Mouse (Mus musculus) activated CD4-positive, CD25-positive, alpha-beta regulatory T cell, adult 4 months (primary cell): ENCODE data around the gene Wdfy4. TPM values are rescaled to one million over a fixed set of nuclear protein-coding genes. Genes with fewer than 3 reads are reported as not detected.

Experiments
- ATAC-seq: one replicate; pipeline ENCODE4 v1.8.0; 2017
- polyA plus RNA-seq, 2 experiments: library from polyadenylated mRNA; unstranded; fragments of 100-300 nt; shearing (Covaris generic); gene quantifications; one replicate each; pipeline ENCODE4 v1.2.1; 2017

Wdfy4 gene
- polyA plus RNA-seq, 2 experiments from 2014 or later: 0.84 TPM; not detected in 1

DNA sequence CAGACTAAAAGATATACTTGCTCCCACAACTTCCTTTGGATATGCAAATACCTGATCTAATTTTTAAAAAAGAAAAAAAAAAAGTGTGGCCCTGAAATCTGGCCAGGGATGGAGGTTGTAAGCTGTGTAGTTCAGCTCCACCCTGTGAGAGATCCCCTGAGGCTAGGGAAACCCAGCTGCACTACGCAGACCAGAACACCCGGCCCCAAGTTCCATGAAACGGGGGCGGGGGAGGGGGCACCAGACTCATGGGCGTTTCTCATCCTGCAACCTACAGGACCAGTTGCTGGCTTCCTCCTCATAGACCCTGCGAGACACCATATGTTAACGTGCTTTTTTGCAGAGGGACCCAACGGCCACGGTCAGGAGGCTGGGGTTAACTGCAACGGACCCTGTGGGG lies 3.9 kb upstream of the Wdfy4 start:
- ATAC-seq: no peak

DNA sequence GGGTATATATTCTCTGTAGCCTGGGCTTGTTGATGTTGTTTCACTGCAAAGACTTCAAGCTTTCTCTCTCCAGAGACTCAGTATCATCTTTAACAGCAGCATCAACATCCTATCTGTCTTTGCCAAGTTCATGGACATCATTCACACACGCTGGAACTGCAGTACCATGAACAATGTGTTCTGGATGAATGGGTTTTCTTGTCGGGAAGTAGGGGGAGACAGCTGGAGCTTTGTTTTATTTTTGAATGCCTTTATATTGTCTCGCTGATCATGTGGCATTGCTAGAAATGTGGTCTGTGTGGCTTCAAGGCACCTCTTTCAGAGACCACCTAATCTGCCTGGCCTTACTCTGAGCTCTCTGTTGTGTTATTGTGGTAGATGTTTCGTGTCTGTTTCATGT lies 1.9 kb upstream of the Wdfy4 start:
- no peak for ATAC-seq

DNA sequence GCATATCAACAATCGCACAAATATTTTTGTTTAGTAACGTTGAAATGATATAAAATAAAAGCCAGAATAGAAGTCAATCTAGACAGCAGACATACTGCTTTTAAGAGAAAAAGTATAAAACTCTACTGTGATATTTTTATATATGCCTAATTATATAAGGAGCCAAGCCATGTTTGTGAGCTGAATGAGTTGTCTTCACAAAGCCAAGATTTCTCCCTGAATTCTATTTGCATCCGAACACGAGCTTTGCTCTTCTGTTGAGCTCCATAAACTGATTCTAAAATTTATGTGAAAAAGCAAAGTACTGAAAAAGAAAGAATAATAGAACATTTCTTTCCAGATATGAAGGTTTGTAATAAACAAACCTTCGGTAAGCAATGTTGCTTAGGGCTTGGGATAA lies 5.2 kb downstream of the Wdfy4 start:
- ATAC-seq: no peak

DNA sequence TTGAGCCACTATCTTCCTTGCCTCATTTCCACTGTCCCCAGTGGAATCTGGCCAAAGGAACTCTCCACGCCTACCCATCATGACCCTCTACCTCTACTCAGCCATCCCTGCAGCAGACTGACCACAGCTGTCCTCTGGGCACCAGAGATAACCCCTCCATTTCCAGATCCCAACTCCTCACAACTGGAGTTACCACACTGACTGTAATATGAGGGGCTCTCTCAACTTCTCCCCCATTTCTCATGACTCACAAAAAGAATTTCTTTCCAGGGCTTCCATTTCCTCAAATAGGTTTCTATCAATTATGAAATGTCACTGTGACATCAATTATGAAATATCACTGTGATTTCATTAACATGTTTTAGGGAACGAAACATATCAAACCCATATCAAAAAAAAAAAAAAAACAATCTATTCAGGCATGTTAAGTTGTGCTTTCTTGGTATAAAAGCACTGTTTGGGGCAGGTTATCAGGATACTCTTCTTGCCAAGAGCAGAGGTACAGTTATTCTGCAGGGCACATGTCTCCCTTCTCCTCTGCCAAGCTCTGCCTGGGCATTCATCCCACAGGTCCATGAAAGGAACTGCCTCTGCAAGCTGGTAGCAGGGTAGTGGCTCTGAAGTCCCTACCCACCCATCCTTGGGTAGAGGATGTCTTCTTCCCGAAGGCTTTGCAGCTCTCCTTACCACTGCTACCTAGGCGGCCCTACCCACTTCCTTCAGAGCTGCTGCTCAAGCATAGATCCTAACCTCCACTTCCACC lies 10.1 kb downstream of the Wdfy4 start:
- ATAC-seq: no peak

DNA sequence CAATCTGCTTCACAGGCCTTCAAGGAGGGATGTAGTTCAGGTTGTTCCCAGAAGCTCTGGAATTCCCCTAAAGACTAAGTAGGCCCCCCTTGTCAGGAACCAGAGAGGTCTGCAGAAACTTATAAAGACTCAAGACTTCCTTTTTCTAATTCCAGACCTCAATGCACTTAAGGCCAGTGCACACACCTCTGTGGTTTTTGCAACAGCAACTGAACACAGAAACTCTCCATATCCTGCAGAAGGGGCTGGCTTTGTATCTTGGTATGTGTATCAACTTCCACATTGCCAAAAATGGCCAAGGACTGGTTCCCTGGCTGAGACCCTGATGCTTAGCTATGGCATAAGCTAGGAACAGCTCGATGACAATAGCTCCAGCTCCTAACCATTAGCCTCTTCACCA lies 13.4 kb downstream of the Wdfy4 start:
- no peak for ATAC-seq

DNA sequence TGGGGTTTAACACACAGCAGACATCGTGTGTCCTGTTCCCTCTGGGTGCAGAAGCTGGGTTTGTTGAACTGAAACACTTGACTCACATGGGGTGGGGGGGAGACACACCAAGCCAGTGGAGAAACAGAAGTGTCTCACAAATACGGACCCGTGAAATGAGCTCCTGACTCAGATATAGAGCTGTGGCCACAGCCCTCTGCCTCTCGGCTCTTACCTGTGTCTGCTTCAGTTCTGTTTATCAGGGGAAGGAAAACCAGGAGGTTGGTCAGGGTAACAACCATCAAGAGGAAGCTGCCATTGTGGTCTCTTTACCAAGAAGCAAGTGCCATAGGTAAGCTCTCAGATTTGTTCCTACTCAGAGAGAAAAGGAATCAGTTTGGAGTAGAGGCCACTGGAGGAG lies 16.6 kb downstream of the Wdfy4 start:
- no peak for ATAC-seq

DNA sequence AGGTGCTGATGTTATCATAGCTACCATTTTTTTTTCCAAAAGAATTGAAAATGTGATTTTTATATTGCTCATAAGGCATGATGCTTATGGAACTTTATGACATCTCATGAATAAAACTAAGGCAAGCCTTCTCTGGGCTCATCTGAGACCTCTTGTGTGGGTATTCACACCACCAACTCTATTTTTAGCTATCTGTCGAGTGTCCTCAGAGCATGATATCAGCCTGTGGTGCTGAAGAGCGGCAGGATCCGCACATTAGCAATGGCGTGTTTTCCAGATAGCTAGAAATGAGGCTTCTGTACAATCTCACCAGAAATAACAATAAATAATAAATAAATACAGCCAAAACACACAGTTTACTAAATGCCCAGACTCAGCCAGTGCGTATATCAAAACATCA lies 23.1 kb downstream of the Wdfy4 start:
- ATAC-seq: no peak

DNA sequence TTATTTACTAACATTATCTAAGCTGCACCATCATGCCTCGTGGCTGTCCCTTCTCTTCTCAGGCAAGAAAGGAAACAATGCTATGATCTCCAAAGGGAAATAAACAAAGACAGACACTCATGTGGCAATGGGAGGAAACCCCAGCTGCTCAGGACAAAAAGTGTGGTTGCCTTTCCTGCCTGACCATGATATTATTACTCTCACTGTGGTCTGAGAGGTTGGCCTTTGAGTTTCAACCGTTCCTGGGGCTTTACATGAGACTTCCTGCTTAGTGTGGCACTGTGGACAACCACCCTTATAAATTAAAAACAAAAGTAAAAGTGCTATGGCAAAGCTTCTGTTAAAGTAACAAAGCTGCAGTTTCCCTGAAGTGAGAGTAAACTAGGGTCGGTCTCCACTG lies 27.0 kb downstream of the Wdfy4 start:
- ATAC-seq: no peak

DNA sequence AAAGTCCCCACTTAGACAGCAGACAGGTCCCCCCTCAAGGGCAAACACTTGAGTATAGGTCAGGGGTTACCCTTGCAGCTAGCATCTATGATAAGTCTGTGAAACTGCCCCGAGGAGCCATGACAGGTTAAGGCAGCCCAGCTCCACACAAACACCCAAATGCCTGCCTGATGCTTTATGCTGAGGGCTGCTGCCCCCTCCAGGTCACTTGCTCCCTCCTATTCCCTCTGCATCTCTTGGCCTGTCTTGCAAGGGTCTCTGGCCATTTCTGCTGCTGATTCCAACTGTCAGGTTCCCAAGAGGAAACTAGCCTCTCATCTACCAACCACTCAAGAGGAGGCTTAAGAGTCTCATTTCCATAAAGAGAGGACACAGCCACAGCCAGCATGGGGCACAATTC lies 32.4 kb downstream of the Wdfy4 start:
- ATAC-seq: no peak

DNA sequence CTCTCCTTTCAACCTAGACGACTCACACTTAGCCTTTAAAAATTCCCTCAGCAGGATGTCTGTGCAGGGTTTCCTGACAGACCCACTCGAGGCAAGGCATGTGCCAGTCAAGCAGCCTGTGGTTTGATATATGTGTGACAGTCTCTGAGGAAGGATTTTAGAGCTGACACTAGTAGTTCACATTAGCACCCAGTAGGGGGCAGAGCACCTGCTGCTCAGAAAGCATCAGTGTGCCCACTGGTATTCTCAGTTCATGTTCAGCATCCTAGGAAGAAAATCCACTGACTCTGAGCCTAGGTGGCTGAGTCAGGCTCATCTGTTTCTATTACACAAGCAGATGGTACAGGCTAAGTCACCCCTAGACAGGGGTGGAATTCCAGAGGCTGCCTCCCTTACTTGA lies 39.0 kb downstream of the Wdfy4 start:
- ATAC-seq: no peak

DNA sequence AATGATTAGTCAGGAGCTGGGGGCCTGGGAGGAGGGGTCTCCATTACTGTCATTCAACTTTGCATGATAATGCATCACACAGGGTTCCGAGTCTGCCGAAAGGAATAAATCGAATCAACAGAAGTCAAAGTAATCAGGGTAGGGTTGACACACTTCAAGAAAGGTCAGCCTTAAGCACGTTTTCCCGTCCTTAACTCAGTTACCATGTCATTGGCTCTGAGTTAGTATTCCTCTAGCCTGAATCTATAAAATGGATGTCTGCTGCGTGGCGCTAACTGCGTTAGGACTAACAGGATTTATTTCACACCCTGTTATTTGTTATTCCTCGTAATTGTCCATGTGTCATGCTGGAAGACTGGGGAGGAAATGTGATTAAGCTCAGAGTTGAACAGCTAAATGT lies 48.5 kb downstream of the Wdfy4 start:
- ATAC-seq: no peak

DNA sequence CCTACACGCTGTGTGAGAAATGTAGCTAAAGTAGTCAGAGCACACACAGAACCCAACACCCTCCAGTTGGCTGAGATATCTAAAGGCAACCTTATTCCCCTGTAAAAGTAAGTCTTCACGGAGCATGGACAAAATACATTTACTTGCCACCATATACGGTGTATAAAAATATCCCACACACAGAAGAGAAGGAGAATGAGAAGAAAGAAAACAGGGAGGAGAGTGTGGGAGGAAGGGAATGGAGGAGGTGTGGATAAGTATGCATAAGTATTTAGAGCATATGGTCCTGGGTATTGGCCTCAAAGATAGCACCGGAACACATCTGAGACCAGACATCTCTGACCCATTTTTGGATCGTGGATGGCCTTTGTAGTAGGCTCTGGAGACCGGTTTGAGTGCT lies 50.1 kb downstream of the Wdfy4 start:
- no peak for ATAC-seq

DNA sequence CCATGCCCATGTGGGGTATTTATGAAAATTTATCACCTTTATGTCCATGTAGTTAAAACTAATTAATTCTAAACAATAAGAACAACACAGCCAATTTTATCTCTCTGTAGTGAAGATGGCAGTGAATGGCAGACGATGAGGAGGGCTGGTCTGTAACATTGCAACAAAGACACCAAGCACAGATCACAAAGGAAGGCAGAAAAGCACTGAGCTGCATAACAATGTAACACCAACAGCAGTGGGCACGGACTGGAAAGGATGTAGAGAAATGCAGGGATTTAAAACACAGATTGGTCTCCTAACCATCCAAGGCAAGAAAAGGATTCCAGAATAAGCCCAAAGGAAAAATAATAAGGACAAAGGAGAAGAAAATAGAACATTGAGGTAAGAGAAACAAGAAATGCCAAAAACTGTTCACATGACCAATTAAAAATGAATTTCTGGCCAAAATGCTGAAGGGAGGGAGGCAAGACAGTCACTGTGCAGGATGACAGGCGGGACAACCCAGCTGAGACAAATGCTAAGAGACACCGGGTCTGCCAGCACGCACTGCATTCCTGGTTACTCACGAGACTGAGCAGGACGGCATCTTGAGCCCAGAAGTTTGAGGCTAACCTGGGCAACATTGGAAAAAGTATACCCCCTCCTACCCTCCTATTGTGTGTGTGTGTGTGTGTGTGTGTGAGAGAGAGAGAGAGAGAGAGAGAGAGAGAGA lies 54.1 kb downstream of the Wdfy4 start:
- no peak for ATAC-seq

DNA sequence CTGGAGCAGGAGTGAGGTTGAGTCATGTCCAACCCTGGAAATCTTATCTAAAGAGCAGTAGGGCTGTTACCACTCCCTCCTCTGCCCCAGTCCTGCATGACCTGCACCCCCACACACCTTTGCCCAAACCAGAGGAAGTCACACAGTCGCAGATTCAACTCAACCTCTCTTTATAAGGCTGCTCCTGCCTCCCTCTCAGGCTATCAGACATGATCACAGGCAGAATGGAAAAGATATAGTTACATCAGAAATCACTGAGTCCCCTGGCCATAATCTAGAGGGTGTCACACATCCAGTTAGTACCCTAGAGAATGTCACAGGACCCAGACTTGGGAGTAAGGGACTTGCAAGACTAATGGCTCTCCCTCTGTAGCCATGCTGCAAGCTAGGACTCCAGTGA lies 68.7 kb downstream of the Wdfy4 start:
- no peak for ATAC-seq

DNA sequence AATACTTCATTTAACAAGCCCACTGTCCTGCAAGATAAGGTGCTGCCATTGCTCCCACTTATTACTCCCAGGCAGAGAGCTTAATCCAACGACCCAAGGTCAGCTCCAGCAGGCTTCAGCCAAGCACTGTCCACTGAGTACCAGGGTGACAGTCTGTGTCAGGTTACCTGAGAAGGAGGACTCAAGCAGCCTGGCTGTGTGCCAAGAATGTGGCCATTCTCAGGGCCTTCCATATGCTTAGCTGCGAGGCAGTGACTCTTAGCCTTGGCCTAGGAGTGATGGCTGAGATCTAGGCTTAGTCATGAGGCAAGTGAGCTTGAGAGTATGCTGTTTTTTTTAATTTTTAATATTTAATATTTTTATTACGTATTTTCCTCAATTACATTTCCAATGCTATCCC lies 80.5 kb downstream of the Wdfy4 start:
- no peak for ATAC-seq

DNA sequence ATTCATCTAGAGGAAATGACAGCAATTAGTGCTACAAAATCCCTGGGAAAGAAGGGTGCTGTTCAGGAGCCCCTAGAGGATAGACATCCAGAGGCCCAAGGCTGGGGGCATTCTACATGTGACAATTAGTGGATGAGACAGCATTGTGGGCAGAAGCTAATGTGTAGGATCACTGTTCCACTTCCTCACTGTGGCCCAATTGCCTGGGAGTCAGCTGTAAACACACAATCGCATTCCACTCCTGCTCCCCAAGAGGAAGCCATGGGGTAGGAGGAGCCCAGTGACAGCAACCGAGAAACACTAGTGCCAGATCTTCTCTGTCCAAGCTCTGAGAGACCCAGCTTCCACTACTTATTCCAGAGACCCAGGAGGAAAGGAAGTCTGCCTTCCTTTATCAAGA lies 83.7 kb downstream of the Wdfy4 start:
- no peak for ATAC-seq

DNA sequence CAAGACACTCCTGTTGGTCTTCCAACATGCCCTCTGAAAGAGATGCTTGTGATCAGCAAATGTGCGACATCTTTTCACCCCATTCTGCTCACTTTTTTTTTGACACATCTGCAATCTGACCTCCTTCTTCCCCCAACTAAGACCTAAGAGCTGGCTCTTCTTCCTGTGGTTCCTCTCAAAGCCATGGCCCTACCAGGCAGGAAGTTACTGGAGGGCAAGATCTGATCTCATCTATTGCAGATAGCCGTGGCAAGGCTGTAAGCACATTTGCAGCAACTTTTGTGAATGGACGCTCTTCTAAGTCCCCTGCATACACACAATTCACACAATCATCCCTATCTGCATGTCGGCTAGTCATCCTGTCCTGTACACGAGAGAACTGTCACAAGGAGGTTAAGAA lies 85.4 kb downstream of the Wdfy4 start:
- ATAC-seq: no peak

DNA sequence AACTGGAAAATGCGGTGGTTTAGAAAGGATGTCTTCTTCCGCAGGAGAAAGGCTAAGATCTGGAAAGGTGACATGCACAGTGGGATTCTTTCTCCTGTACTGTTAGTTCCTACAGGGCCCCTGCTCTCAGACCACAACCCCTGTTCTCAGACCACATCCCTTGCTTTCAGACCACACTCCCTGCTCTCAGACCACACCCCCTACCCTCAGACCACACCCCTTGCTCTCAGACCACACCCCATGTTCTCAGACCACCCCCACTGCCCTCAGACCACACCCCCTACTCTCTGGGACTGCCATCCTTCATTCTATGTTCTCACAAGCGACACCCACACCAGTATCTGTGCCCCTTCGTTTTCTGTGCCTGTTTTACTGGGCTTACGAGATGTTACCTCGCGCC lies 86.2 kb downstream of the Wdfy4 start:
- ATAC-seq: no peak

DNA sequence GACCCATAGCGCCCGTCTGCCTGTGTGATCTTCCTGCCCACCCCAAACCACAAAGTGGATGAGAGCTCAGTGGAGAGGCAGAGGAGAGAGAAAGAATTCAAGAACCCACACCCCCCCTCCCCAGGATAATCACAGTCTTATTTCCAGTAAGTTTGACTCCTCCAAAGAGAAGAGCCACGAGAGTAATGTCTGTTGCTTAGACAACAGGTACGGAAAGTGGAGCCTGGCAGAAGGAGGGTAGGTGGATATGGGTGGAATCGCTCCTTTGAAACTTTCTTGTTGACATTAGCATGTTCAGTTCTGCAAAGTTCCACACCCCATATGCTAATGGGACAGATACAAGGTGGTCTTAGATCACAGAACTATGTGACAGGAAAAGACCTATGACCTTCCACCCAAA lies 88.8 kb downstream of the Wdfy4 start:
- no peak for ATAC-seq

DNA sequence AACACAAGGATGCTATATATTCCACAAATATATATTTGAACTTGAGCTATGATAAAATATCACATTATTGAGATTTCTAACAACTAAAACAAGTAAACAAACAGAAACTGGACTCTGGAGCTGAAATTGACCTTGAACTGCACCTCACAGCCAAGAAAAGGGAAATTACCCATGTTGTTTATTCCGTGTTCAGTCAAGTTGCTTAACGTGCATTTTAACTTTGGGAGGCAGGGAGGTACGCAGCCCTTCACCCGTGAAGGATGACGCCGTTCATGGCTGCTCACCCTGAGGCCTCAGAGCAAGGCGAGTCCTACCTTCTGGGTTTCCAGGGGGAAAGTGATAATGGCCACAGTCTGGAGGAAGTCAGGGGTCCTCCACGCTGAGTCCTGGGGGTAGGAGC lies 102.0 kb downstream of the Wdfy4 start:
- ATAC-seq: no peak

DNA sequence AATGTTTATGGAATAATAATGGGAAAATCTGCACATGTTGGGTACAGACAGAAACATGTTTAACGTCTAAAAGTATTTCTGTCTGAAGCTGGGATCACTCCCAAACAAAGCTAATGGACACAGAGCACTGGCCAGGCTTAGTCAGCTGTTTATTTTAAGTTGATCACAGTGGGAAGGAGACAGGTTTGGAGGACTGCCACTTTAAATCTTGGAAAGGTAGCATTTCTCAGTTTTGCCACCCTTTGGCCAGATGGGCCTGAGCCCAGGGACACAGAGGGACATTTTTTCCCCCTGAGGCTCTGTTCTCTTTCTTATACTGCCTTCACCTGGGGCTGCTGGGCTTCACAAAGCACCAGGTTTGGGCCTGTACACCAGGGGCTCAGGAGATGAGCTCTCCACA lies 103.0 kb downstream of the Wdfy4 start:
- ATAC-seq: no peak

DNA sequence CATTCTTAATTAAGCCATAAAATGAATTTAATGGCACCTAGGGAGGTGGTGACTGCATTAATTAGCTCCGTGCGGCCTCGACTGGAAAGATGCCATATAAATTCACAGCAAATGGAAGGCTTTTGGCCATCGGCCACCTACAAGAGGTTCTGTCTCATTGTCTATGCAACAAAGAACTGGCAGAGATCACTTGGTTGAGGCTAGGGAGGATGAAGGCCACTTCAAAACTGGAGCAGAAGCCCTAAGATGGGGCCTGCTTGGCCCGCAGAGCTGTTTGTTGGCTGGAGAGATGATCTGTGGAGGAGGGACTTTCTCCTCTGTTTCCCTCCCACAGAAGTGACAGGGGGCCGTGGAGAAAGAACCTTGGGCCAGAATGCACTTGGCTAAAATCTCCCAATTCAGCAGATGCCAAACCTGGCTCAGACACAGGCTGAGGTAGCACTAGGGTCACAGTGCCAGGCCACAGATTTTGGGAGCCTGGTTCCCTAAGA lies 103.9 kb downstream of the Wdfy4 start:
- ATAC-seq: no peak

DNA sequence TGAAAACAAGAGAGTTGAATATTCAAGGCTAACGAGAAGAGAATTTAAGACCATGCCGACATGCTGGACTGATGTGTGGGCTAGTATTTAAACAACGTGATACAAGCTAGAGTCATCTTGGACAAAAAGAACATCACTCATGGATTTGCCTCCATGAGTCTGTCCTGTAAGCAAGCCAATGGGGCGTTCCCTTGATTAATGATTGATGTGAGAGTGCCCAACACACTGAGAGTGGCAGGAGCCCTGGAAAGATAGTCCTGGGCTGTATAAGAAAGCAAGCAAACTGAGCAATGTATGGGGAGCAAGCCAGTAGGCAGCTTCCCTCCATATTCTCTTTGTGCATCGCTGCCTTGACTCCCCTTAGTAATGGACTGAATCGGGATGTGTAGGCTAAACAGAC lies 106.7 kb downstream of the Wdfy4 start:
- ATAC-seq: no peak

DNA sequence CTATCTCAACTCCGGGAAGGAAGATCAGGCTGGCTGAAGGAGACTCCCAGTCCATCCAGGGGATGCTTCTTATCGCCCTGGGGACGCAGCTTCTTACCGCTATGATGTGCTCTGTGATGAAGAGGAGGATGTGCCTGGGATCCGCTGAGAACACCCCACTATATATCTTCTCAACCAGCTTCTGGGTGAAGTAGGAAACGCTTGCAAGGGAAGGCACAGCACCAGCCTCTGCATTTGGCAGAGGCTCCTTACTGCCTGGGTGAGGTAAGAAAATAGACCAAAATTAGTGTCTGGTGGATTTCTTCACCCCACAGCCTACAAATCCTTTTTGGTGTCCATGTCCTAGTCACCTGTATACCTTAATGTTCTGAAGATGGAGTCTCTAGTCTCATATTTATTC lies 107.2 kb downstream of the Wdfy4 start:
- ATAC-seq: no peak

DNA sequence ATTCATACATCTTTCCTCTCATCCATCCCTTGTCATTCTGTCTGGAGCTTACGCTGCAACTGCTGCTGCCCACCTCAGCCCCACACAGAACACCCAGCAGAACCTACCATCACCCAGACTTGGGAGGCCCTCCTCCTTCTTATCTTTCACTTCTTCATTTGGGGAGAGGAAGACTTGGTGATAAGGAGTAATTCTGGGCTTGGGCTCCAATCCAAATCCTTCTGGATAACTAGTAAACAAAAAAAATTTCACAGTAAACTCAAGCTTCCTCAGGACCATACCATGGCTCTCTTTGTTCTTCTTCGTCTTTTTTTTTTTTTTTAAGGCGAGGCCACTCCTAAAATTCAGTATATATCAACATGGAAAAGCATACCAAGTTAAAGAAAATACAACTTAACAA lies 112.0 kb downstream of the Wdfy4 start:
- no peak for ATAC-seq
